Mouse (Mus musculus): Measurements from ENCODE around the gene Eri2.

Eri2 gene
- long read RNA-seq, experiment 1, partial matches to known transcripts, result 2 of 3 reads
- long read RNA-seq, experiment 1, other reads (novel, unspliced or antisense), result 1 of 3 reads
- long read RNA-seq, experiment 2, transcript Eri2-207 (9 exons, 3,564 nt), result major isoform, 5 of 7 reads
- long read RNA-seq, experiment 2, partial matches to known transcripts, result 1 of 7 reads
- long read RNA-seq, experiment 2, other reads (novel, unspliced or antisense), result 1 of 7 reads

DNA sequence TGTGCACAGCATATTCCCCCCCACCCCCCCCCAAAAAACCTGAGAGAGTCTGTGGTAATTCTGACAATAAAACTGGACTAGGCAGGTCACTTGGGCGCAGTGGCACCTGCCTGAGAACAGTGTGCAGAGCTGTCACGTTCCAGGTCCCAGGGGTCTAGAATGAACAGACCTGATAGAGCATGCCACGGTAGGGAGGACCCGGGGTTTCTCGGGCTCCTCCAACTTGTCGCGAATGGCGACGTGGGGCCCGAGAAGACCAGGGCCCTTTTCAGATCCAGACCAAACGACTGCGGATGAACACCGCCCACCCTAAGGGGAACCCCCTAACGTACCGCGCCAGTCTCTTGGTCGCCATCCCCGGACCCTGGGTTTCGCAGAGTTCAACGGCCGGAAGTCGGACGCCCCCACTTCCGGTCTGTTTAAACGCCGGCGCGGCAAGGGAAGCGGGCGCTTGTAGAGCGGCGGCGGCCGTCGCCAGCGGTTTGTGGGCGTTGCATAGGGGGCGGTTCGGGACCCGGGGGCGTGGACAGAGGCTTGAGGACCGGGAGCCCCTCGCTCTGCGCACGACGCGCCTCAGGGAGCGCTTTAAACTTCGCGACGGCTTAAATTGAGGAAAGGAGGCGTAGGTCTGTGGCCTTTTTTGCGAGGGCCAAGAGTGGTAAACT is at the start of gene Eri2, which contains the start of gene Rexo5:
Eri2 (minus strand) TSS at position 473 of the 665 bp plus-strand sequence.
Rexo5 (plus strand) TSS at position 421 of the 665 bp plus-strand sequence.
- intact Hi-C loops (cut with DNase I), result no loop called here

DNA sequence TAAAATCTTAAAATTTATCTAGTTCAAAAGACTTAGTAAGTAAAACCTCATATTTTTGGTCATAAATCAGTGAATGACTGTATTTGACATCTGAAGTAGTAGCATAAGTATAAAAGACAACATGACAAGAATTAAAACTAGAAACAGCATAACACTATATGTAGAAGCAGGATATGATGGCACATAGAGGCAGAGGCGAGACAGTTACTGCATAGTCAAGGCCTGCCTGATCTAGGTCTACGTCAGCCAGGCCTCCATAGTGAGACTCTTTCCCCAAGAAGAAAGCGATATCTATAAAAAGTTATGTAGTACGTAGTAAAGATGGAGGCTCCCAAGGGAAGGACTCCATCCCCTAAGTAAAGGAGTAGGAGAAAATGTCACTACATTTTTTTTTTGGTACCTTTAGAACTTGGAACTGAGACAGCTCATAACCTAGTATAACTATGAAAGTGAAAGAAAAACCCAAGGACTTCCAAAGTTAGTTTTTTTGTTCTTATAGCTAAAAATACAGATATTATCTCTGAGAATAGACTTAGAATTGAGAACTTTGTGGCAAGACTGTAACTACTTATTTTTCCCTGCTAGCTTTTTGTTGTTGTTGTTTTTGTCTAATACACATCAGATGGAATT is 48.1 kb upstream of the Eri2 start:
- intact Hi-C loops (cut with DNase I), result loop anchor here (10.0 kb wide), 1 partner anchor 483 kb away; the partner anchor contains the start of gene Abca15

DNA sequence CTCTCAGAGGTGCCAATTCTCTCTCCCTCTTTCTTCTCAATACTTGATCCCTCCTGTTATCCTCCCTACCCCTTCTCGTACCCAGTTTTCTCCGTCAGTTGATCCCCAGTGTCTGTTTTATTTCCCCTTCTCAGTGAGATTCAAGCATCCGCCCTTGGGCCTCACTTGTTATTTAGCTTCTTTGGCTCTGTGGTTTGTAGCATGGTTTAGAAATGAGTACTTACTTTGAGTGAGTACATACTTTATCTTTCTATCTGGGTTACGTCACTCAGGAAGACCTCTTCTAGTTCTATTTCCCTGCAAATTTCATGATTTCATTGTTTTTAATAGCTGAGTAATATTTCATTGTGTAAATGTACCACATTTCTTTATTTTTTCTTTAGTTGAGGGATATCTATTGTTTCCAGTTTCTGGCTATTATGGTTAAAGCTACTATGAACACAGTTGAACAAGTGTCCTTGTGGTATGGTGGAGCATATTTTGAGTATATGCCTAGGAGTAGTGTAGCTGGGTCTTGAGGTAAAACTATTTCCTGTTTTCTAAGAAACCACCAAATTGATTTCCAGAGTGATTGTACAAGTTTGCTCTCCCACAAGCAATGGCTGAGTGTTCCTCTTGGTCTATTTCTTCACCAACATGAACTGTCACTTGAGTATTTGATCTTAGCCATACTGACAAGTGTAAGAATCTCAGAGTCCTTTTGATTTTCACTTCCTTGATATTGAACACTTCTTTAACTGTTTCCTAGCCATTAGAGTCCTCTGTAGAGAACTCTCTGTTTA is 42.3 kb upstream of the Eri2 start:
- intact Hi-C loops (cut with DNase I), result no loop called here

DNA sequence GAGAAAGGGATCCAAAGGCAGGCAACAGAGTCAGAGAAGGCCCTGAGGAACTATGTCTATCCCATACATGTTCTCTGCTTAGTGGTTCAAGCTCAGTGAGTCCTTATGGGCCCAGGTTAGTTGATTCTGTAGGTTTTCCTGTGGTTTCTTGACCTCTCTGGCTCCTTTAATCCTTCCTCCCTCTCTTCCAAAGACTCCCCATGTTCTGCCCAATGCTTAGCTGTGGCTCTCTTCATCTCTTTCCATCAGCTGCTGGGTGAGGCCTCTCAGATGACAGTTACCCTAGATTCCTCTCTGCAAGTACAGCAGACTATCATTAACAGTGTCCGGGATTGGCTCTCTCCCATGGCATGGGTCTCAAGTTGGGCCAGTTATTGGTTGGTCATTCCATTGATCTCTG is 41.5 kb upstream of the Eri2 start:
- intact Hi-C loops (cut with DNase I), result no loop called here

DNA sequence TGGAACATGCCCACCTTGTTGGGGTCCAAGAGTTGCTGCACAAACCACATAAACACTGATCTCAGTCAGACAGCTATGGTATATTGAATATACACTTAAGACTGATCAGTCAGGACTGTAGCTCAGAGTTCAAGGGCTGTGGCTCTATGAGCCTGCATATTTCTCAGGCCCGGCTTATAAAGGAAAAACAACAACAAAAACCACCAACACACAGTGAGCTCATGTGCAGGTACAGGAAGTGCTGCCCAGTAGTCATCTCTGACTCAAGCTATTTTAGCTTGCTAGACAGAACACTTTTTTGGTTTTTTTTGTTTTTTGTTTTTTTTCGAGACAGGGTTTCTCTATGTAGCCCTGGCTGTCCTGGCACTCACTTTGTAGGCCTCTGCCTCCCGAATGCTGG is 14.9 kb upstream of the Eri2 start:
- intact Hi-C loops (cut with DNase I), result no loop called here

DNA sequence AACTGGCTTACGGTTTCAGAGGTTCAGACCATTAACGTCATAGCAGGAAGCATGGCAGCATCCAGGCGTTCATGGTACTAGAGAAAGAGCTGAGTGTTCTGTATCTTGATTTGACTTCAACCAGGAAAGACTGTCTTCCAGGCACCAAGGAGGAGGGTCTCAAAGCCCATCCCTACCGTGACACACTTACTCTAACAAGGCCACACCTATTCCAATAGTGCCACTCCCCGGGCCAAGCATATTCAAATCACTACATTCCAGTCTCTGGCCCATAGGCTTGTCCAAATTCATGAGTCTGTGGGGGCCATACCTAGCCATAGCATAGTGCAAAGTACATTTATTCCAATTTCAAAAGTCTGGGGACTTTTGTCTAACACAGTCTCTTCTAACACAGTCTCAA is 13.5 kb upstream of the Eri2 start:
- intact Hi-C loops (cut with DNase I), result no loop called here

DNA sequence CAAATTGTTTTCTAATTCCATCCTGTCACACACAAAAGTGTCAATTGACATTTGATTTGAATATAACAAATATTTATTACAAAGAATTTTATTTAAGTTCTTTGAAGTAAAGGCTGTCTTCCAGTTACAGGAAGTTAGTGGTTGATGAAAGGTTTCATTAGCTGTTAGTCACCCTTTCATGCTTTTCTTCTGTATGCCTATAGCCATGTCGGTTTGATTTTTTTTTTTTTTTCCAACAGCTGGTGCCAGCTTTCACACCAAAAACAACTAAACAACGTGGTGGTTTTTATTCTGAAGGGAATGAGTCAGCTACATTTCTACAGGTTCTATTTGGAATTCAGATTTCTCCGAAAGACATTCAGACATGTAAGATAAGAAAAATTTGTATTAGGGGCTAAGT is 7.1 kb upstream of the Eri2 start:
- intact Hi-C loops (cut with DNase I), result loop anchor here (5.0 kb wide), 1 partner anchor 69 kb away; no protein-coding TSS in a partner anchor

DNA sequence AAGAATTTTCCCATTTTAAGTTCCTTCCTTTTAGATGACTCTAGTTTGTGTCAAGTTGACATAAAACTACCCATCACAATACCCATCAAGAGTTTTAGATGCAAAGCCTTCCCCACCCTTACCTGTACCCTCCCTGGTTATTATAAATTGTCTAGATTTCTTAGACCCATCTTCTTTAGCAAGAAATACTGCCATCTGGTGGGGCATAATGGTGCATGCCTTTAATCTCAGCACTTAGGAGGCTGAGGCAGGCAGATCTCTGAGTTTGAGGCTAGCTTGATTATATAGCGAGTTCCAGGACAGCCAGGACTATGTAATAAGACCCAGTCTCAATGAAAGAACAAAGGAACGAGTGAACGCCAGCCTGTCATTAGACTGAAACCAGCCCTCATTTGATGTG is 6.6 kb upstream of the Eri2 start:
- intact Hi-C loops (cut with DNase I), result loop anchor here (5.0 kb wide), 1 partner anchor 68 kb away; no protein-coding TSS in a partner anchor

DNA sequence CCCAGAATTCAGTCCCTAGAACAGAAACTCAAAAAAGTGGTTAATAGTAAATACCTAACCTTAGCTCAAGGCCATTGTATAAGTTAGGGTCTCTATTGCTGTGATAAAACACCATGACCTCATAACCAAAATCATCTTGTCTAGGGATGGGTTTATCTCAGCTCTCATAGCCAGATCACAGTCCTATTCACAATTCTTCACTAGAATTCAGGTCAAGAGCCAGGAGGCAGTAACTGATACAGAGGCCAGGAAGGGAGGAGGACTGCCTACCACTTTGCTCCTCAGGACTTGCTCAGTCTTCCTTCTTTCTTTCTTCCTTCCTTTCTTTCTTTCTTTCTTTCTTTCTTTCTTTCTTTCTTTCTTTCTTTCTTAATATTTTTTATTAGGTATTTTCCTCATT is 1.5 kb upstream of the Eri2 start:
- intact Hi-C loops (cut with DNase I), result no loop called here

DNA sequence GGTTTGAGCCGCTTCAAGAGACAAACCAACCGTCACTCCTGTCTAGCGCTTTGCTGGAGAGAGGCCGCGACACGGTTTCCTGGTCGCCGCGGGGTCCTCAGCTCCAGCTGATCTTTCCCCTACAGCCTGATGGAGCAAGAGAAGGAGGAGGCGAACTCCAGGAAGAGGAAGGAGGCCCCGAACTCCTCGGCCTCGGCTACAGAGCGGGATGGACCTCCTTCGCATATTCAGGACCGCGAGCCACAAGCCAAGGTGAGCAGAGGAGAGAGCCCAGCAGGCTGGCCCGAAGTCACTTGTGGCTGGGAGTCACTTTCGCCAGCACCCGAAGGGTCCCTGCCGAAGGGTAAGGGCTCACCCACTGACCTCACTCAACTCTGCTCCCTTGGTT is 387 bp upstream of the Eri2 start:
- intact Hi-C loops (cut with DNase I), result no loop called here

DNA sequence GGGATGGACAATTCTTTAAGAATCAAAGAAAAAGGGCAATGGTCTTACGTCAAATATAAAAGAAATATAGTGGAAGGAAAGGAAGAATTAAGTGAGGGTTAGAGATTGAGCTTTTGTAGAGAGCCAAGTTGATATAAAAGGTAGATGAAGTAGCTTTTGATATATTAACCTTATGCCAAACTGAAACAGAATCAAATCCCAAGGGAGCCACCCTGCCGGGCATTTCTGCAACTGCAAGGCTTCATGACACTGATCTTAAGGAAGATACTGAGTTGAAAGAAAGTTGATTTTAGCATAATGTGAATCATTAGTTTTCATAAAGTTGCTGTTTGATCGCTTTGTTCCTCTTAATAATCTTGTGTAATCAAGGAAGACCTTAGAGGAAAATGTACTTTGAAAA is 4.8 kb downstream of the Eri2 start:
- intact Hi-C loops (cut with DNase I), result no loop called here

DNA sequence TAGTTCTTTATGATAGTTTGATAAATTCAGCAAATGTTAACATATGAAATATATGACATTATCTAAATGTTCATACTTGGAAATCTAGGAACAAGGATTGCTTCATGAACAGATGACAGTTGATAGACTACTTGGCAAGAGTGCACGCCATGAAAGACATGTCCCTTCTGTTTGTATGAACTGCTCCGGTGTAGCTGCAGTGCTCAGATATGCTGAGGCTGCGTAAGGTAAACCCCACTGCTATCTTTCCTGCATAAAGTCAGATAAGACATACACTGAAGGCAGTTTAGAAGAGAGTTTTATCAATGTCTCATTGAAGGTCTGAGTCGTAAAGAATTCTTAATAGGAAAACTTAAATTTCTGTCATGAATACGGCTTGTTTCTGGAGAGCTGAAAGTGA is 8.9 kb downstream of the Eri2 start:
- intact Hi-C loops (cut with DNase I), result no loop called here

DNA sequence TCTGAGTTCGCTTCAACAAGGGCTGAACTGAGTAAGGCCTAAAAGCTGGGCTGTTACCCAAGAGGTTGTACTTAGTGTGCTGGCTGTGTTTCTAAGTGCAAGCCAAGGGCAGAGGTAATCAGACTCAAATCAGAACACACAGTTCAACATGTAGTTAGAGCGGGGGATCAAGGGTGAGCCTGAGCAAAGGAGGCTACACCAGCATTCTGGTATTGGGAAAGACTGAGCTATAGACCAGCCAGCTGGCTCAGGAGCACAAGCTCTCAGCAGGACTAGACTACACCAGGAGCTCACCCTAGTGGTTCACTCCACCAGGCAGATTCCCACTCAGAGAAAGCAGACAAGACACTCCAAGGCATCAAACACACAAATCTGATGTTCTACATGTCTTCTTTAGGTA is 10.4 kb downstream of the Eri2 start:
- intact Hi-C loops (cut with DNase I), result no loop called here

DNA sequence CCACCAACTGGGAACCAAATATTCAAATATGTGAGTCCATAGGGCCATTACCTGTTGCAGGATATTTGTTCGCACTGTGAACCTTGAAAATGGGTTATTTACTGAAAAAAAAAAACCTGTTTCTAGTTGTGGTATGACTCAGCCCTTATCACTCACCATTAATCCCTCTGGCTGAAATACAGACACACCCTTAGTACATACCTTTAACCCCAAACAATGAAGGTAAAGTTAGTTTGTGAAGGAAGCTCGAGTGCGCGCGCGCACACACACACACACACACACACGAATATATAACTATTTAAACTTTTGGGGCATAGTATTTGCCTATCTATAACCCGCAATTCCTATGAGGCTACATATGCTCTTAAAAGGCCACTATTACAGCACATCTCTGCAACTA is 24.0 kb downstream of the Eri2 start:
- intact Hi-C loops (cut with DNase I), result no loop called here

DNA sequence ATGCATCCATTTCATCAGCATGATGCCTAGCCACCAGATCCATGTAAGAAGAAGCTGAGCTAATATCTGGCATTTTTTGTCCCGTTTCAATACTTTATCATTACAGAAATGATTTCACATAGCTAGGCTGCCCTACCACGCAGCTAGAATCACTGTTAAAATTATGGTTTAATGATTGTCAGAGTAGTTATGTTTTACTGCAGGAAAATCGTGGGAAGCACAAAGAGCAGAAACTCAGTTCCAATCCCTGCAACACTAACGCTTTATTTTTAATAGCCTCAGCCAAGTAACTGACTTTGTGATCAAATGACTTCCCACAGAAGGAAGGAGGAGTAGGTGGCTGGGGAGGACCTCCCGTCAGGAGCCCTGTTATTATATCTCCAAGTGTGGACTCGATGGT is 26.9 kb downstream of the Eri2 start:
- intact Hi-C loops (cut with DNase I), result no loop called here

DNA sequence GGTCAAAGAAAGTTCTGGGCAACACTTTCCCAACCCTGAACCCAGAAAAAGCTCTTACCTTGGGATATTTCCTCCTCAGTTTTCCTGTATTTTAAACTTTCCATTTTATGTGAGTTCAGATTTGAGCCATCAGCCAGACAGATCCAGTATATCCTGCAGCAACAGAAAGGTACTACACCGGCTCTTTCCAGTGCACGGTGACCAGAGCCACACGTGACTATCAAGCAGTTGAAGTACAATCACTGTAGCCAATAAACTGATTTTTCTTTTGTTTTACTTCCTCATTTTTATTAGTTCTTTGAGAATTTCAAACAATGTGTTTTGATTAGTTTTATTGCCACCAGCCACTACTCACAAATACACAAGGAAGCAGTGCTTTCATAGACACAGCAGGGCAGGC is 29.5 kb downstream of the Eri2 start:
- intact Hi-C loops (cut with DNase I), result no loop called here

DNA sequence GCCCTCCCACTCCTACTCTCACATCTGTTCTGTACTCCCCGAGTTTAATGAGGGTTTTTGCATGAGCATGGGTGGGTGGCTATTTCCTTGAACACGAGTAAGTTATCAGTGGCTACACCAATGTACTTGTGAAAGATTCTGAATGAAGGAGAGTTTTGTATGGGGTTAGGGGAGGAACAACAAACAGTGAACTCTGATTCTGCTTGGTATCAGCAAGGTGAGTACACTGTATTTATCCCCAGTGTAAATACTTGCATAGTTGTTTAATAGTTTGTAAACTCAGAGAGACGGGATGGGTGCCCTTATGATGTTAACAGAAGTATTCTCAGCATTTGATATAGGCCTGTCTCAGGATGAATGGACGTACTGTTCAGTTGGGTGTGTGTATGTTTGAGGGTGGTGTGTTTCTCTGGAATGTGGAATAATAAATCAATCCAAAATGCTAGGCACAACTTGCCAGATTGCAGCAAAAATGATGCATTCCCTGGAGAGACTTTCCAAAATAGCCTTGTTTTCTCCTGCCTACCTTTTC is 31.6 kb downstream of the Eri2 start:
- intact Hi-C loops (cut with DNase I), result no loop called here

DNA sequence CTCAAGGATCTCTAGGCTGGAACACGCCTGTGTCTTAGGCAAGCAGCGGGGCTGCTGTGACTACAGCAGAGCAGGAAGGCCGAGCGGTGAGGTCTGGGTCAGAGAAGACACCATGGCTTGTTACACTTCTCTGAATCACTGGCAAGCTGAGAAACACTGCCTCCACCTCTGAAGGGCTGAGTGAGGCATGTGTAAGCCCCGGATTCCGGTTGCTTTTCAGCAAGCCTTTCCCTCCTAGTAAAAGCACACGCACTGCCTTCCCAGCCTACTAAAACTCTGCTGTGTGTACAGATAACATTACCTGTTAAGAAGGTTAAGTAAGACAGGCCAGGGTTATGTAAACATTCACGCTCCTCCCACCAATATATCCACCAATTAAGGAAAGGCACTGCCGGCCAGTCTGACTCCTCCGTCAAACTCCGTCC is 33.3 kb downstream of the Eri2 start, which contains the start of gene Acsm3:
Acsm3 (plus strand) TSS at position 397 of the 425 bp plus-strand sequence.
- intact Hi-C loops (cut with DNase I), result no loop called here

DNA sequence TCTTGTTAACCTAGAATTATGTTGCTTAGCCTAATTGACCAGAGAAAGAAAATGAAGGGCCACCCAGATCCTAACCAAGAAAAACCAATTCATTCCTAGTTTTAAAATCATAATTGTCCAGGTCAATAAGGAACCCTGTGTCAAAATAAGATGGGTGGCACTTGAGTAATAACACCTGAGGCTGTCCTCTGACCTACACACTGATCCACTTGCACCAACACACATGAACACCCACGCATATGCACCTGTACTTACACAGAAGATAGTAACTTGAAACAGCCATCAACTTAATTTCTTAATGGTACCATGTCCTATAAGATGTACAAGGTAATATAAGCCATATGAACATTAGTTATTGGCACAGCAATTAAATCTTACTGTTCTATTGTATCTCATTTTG is 40.2 kb downstream of the Eri2 start:
- intact Hi-C loops (cut with DNase I), result no loop called here

DNA sequence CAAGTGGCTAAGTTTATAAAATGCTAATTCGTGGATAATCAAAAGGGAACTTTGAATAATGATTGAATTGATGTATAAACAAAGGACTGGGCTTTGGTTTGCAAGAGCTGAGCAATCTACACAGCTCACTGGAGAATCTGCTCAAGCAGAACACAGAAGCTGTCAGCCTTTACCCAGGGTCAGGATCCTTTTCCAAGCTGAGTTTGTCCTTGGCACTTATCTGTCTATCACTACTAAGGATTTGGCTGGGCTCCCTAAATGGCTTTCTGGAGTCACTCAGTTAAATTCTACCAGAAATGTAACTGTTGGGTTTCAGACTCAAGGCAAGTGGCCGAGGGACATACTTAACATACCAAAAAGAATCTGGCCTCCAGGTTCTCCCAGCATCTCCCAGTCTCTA is 43.9 kb downstream of the Eri2 start:
- intact Hi-C loops (cut with DNase I), result no loop called here

DNA sequence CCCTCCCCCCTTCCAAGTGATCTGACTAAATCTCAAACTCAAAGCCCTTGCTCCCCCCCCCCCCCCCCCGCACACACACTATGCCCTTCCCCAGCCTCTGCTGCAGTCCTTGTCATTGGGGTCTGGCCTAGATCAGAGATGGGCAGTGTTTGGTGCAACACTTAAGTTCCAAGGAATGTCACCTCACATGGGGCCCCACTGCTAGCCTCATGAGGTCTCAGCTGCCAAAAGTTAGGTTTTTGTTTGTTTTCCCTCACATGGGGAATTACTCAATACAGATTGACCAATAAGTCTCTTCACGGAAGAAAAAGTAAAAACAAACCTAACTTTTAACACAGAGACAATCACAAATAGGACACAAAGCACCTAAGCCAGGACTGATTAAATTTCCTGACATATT is 45.1 kb downstream of the Eri2 start:
- intact Hi-C loops (cut with DNase I), result no loop called here
